Mouse (Mus musculus): Measurements from ENCODE around the gene Acss3. TPM values are rescaled to one million over a fixed set of nuclear protein-coding genes. Genes with fewer than 3 reads are reported as not detected.

The Acss3 gene
- polyA plus RNA-seq, 1 experiment from 2014 or later: 1.7 TPM

GRCm38 (mm10) chr10:107011142-107011541, 112.3 kb downstream of the Acss3 start:
- 22% methylated on average over 2 of the region's 2 CpGs for WGBS
- H3K4me1 ChIP-seq (replicated peaks): no peaks in the 10 kb centered on the region
- no peak overlapping the region for H3K4me2 ChIP-seq
- H3K4me3 ChIP-seq: no peak overlapping the region
- H3K9me3 ChIP-seq (replicated peaks): no peaks in the 10 kb centered on the region
- H3K9ac ChIP-seq: no peak overlapping the region
- H3K36me3 ChIP-seq: no peaks in the 10 kb centered on the region
- no peaks in the 10 kb centered on the region for H3K27me3 ChIP-seq (replicated peaks)
- ATAC-seq (ENCODE audit: insufficient number of reproducible peaks, low FRiP score): no peak
- no peak overlapping the region for H3K27ac ChIP-seq (ENCODE audit: poor library complexity, severe bottlenecking)

GRCm38 (mm10) chr10:106998052-106998625, 125.3 kb downstream of the Acss3 start:
- no peak for ATAC-seq (ENCODE audit: insufficient number of reproducible peaks, low FRiP score)
- Histone ChIP-seq H3K9me3 (replicated peaks) (no peaks in the 10 kb centered on the region), H3K36me3 (no peaks in the 10 kb centered on the region), H3K4me2 (no peak overlapping the region), H3K27me3 (replicated peaks) (no peaks in the 10 kb centered on the region), H3K4me3 (no peak overlapping the region), H3K27ac (ENCODE audit: poor library complexity, severe bottlenecking) (no peak overlapping the region), H3K4me1 (replicated peaks) (no peaks in the 10 kb centered on the region), H3K9ac (no peak overlapping the region)
- 85% methylated on average over 2 of the region's 2 CpGs for WGBS

GRCm38 (mm10) chr10:106989478-106989877, 134.0 kb downstream of the Acss3 start:
- no peak overlapping the region for H3K4me2 ChIP-seq
- no peaks in the 10 kb centered on the region for H3K36me3 ChIP-seq
- ATAC-seq (ENCODE audit: insufficient number of reproducible peaks, low FRiP score): no peak
- H3K9ac ChIP-seq: no peak overlapping the region
- 82% methylated on average over 4 of the region's 4 CpGs for WGBS
- H3K4me1 ChIP-seq (replicated peaks): no peaks in the 10 kb centered on the region
- H3K27me3 ChIP-seq (replicated peaks): no peaks in the 10 kb centered on the region
- H3K27ac ChIP-seq (ENCODE audit: poor library complexity, severe bottlenecking): no peak overlapping the region
- H3K9me3 ChIP-seq (replicated peaks): no peaks in the 10 kb centered on the region
- no peak overlapping the region for H3K4me3 ChIP-seq

- no peak for ATAC-seq (ENCODE audit: insufficient number of reproducible peaks, low FRiP score)
- Histone ChIP-seq H3K27me3 (replicated peaks) (no peaks in the 10 kb centered on the region), H3K36me3 (no peaks in the 10 kb centered on the region), H3K9ac (no peak overlapping the region), H3K4me2 (no peak overlapping the region), H3K27ac (ENCODE audit: poor library complexity, severe bottlenecking) (no peak overlapping the region), H3K4me3 (no peak overlapping the region), H3K9me3 (replicated peaks) (no peaks in the 10 kb centered on the region), H3K4me1 (replicated peaks) (no peaks in the 10 kb centered on the region)
- 64% methylated on average over 13 of the region's 13 CpGs for WGBS
Observed at GRCm38 (mm10) chr10:106975193-106976141, 148.0 kb downstream of the Acss3 start.

GRCm38 (mm10) chr10:106959026-106959425, 164.4 kb downstream of the Acss3 start:
- Histone ChIP-seq H3K27me3 (replicated peaks) (no peaks in the 10 kb centered on the region), H3K9ac (no peak overlapping the region), H3K27ac (ENCODE audit: poor library complexity, severe bottlenecking) (no peak overlapping the region), H3K36me3 (no peaks in the 10 kb centered on the region), H3K9me3 (replicated peaks) (no peaks in the 10 kb centered on the region), H3K4me2 (no peak overlapping the region), H3K4me1 (replicated peaks) (no peaks in the 10 kb centered on the region), H3K4me3 (no peak overlapping the region)
- 69% methylated on average over 3 of the region's 3 CpGs for WGBS
- no peak for ATAC-seq (ENCODE audit: insufficient number of reproducible peaks, low FRiP score)

- H3K9ac ChIP-seq: no peak overlapping the region
- WGBS: 61% methylated on average over 5 of the region's 5 CpGs
- no peaks in the 10 kb centered on the region for H3K4me1 ChIP-seq (replicated peaks)
- no peaks in the 10 kb centered on the region for H3K27me3 ChIP-seq (replicated peaks)
- H3K4me3 ChIP-seq: no peak overlapping the region
- no peak overlapping the region for H3K4me2 ChIP-seq
- H3K27ac ChIP-seq (ENCODE audit: poor library complexity, severe bottlenecking): no peak overlapping the region
- H3K36me3 ChIP-seq: no peaks in the 10 kb centered on the region
- H3K9me3 ChIP-seq (replicated peaks): no peaks in the 10 kb centered on the region
- no peak for ATAC-seq (ENCODE audit: insufficient number of reproducible peaks, low FRiP score)
Observed at GRCm38 (mm10) chr10:106941380-106941779, 182.1 kb downstream of the Acss3 start.

GRCm38 (mm10) chr10:106939441-106939840, 184.0 kb downstream of the Acss3 start:
- WGBS: 58% methylated on average over 1 of the region's 1 CpGs
- ATAC-seq (ENCODE audit: insufficient number of reproducible peaks, low FRiP score): no peak
- H3K27ac ChIP-seq (ENCODE audit: poor library complexity, severe bottlenecking): no peak overlapping the region
- no peaks in the 10 kb centered on the region for H3K9me3 ChIP-seq (replicated peaks)
- no peaks in the 10 kb centered on the region for H3K36me3 ChIP-seq
- H3K4me3 ChIP-seq: no peak overlapping the region
- no peak overlapping the region for H3K4me2 ChIP-seq
- H3K4me1 ChIP-seq (replicated peaks): no peaks in the 10 kb centered on the region
- H3K9ac ChIP-seq: no peak overlapping the region
- no peaks in the 10 kb centered on the region for H3K27me3 ChIP-seq (replicated peaks)

GRCm38 (mm10) chr10:106938851-106939250, 184.6 kb downstream of the Acss3 start:
- H3K9me3 ChIP-seq (replicated peaks): no peaks in the 10 kb centered on the region
- no peaks in the 10 kb centered on the region for H3K36me3 ChIP-seq
- ATAC-seq (ENCODE audit: insufficient number of reproducible peaks, low FRiP score): no peak
- no peaks in the 10 kb centered on the region for H3K27me3 ChIP-seq (replicated peaks)
- H3K9ac ChIP-seq: no peak overlapping the region
- no peaks in the 10 kb centered on the region for H3K4me1 ChIP-seq (replicated peaks)
- no peak overlapping the region for H3K4me3 ChIP-seq
- 77% methylated on average over 3 of the region's 3 CpGs for WGBS
- no peak overlapping the region for H3K4me2 ChIP-seq
- H3K27ac ChIP-seq (ENCODE audit: poor library complexity, severe bottlenecking): no peak overlapping the region

- H3K4me1 ChIP-seq (replicated peaks): no peaks in the 10 kb centered on the region
- ATAC-seq (ENCODE audit: insufficient number of reproducible peaks, low FRiP score): no peak
- H3K4me3 ChIP-seq: no peak overlapping the region
- 83% methylated on average over 7 of the region's 7 CpGs for WGBS
- H3K27ac ChIP-seq (ENCODE audit: poor library complexity, severe bottlenecking): no peak overlapping the region
- no peaks in the 10 kb centered on the region for H3K36me3 ChIP-seq
- H3K27me3 ChIP-seq (replicated peaks): no peaks in the 10 kb centered on the region
- H3K9me3 ChIP-seq (replicated peaks): no peaks in the 10 kb centered on the region
- no peak overlapping the region for H3K4me2 ChIP-seq
- H3K9ac ChIP-seq: no peak overlapping the region
Observed at GRCm38 (mm10) chr10:106936996-106937395, 186.5 kb downstream of the Acss3 start.

- Histone ChIP-seq H3K4me2 (peak overlapping the region; percentile 71), H3K36me3 (no peaks in the 10 kb centered on the region), H3K27ac (ENCODE audit: poor library complexity, severe bottlenecking) (no peak overlapping the region), H3K9ac (no peak overlapping the region), H3K9me3 (replicated peaks) (no peaks in the 10 kb centered on the region), H3K4me3 (peak overlapping the region; percentile 30), H3K27me3 (replicated peaks) (no peaks in the 10 kb centered on the region), H3K4me1 (replicated peaks) (no peaks in the 10 kb centered on the region)
- WGBS: 33% methylated on average over 13 of the region's 13 CpGs
- ATAC-seq (ENCODE audit: insufficient number of reproducible peaks, low FRiP score): no peak
Observed at GRCm38 (mm10) chr10:106932571-106933073, 190.8 kb downstream of the Acss3 start.

- Histone ChIP-seq H3K27ac (ENCODE audit: poor library complexity, severe bottlenecking) (no peak overlapping the region), H3K4me2 (no peak overlapping the region), H3K9ac (no peak overlapping the region), H3K36me3 (no peaks in the 10 kb centered on the region), H3K9me3 (replicated peaks) (no peaks in the 10 kb centered on the region), H3K27me3 (replicated peaks) (no peaks in the 10 kb centered on the region), H3K4me3 (no peak overlapping the region), H3K4me1 (replicated peaks) (no peaks in the 10 kb centered on the region)
- ATAC-seq (ENCODE audit: insufficient number of reproducible peaks, low FRiP score): no peak
- WGBS: 69% methylated on average over 9 of the region's 9 CpGs
Observed at GRCm38 (mm10) chr10:106928576-106929332, 194.7 kb downstream of the Acss3 start.
